Mouse (Mus musculus) left cerebral cortex, postnatal 36 days (tissue): Measurements from ENCODE around the gene Il25. TPM values are rescaled to one million over a fixed set of nuclear protein-coding genes. Genes with fewer than 3 reads are reported as not detected.

Experiments
- DNase-seq, 2 experiments: peaks; one replicate each; pipeline ENCODE4 v3.0.0; 2021 to 2022; ENCODE audit warnings: low spot score in 2 of 2, mixed read lengths in 1 of 2
- intact Hi-C: fragments of 180-260 bp; cut with DNase I; formaldehyde crosslinking; loops from one replicate; pipeline ENCODE4 v1.15.1; 2025
- total RNA-seq, 2 experiments: library from RNA; stranded (reverse); gene quantifications; 2 replicates each; pipeline ENCODE4 v1.2.3; 2021

The Il25 gene
- total RNA-seq = not detected

- intact Hi-C loops = no loop called here
- DNase-seq = no peak
Observed at GRCm38 (mm10) chr14:54932645-54933150, at the start of gene Il25. Gene Il25 (plus strand): TSS chr14:54932695.

DNA sequence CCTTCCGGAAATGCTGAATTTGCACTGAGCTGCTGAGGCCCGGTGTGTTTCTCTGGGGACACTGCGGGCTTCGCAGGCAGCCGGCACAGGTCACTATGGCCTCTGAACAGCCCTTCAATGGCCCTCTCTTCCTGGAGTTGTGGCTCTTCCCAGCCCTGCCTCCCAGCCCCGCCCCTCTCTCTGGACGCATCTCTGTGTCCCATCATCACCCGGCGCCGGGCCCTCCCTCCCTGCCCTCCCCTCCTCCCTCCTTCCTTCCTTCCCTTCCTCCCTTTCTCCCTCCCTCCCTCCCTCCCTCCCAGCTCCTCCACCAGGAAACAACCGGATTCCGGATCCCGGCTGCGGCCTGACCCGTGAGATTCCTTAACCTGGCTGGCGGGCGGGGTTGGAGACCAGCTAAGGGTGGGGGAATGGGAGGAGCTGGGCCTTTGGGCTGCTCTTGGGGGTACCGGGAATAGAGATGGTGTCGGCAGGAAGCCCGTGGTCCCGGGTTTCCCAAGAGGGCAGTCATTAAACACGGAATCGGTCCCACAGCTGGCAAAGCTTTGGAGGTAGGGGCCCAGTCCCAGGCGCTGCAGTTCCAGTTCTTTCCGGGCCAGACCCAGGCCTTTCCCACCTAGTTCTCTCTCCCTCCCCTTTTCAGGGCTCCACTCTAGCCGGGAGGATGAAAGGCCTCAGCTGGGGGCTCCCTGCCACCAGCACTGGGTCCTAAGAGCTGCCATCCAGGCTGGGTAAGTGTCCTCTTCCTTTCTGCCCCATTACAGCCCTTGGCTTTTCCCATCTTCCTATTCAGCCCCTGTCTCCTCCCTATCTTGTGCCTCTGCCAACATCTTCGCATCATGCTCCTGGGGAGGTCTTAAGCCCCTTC, 49.1 kb upstream of the Il25 start, which contains the start of the genes Bcl2l2 and Gm20521:
TSS of gene Bcl2l2 (plus strand) at position 224 of the 868 bp plus-strand sequence.
TSS of gene Gm20521 (plus strand) at position 288 of the 868 bp plus-strand sequence.
- DNase-seq = peak; percentile 75
- intact Hi-C loops = no loop called here

DNA sequence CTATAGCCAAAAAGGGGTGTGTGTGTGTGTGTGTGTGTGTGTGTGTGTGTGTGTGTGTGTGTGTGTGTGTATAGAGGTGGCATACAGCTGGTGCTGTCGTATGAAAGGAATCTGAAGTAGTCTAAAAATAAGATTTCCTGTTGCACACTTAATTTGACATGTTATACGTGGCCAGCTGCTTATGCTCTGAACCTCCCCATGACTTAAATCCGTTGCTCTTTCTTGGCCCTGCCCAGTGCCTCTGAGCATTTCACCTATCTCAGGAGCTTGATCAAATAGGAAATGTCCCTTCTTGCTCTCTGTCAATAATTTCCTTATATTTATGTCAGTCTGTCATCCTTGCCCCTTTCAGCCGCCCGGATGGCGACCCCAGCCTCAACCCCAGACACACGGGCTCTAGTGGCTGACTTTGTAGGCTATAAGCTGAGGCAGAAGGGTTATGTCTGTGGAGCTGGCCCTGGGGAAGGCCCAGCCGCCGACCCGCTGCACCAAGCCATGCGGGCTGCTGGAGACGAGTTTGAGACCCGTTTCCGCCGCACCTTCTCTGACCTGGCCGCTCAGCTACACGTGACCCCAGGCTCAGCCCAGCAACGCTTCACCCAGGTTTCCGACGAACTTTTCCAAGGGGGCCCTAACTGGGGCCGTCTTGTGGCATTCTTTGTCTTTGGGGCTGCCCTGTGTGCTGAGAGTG, 48.3 kb upstream of the Il25 start:
- DNase-seq = no peak
- intact Hi-C loops = no loop called here

GRCm38 (mm10) chr14:54885309-54885708, 47.2 kb upstream of the Il25 start:
- DNase-seq = no peak
- intact Hi-C loops = no loop called here

- intact Hi-C loops = no loop called here
Observed at GRCm38 (mm10) chr14:54892200-54892599, 40.3 kb upstream of the Il25 start, which contains the start of gene Pabpn1. Gene Pabpn1 (plus strand): TSS chr14:54892500.

DNA sequence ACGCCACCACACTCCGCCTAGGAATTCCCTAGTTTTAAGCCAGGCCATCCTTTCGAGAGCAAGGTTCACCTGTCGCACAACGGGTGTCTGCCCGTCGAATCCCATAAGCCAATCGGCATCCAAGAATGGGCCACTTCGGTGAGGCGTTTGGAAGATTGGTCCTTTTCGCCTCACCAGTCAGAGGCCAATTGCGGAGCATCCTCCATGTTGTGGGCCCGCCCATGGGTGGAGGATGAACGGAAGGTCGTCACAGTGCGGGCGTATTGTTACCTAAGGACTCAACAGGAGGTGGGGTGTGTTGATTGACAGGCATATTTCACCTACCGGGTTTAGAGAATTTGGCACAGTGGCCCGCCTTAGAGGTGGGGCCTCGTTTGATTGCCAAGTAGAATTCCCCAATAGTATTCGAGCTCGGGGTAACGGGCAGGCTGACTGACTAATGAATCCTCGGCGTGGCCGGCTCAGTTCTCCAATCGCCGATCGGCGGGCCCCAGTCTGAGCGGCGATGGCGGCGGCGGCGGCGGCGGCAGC, 38.8 kb upstream of the Il25 start:
- peak; percentile 97 to 98 for DNase-seq
- intact Hi-C loops = no loop called here

More at GRCm38 (mm10) chr14:54892200-54892599, 40.3 kb upstream of the Il25 start, which contains the start of gene Pabpn1:
- no peak for DNase-seq

- intact Hi-C loops = loop anchor here (5.0 kb wide), 1 partner anchor 198 kb away; the partner anchor contains the start of genes Thtpa and Zfhx2
- DNase-seq = peak; percentile 64 to 70
Observed at GRCm38 (mm10) chr14:54894296-54895151, 38.0 kb upstream of the Il25 start.

GRCm38 (mm10) chr14:54897445-54897844, 35.0 kb upstream of the Il25 start:
- intact Hi-C loops = loop anchor here (5.0 kb wide), 1 partner anchor 195 kb away; the partner anchor contains the start of genes Thtpa and Zfhx2
- no peak for DNase-seq

DNA sequence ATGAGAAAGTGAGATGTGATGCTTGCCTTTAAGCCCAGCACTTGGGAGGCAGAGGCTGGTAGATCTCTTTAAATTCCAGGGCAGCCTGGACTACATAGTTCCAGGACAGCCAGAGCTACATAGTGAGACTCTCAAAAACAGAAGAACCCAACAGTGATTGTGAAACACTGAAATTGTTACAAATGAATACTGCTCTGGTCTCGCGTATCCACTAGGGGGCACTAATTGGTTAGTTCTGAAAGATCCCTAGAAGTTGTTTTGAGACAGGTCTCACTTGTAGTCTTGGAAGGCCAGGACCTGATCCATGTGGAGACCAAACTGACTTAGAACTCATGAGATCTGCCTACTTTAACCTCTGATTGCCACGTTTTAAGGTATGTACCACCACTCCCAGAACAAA, 32.1 kb upstream of the Il25 start:
- intact Hi-C loops = loop anchor here (1.0 to 2.0 kb wide), 2 partner anchors 38 to 115 kb away; partner anchors contain the start of gene Ngdn
- DNase-seq = peak; percentile 42 to 70

DNA sequence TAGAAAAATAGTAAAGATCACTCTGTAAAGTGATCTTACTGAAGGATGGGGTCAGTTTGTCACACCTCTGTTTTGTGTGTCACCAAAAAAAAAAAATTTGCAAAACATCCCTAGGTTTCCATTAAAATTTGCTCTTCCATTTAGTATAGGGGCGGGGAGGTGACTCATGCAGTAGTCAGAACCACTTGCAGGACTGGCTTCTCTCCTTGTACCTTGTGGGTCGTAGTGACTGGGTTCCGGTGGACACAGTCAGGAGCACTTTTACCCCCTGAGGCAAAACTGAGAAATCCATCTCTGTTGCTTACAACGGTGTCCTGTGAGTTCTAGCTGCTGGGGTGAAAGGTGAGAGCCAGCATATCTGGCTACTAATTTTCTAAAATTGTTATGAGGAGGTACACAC, 28.9 kb upstream of the Il25 start:
- intact Hi-C loops = no loop called here
- DNase-seq = no peak

GRCm38 (mm10) chr14:54908682-54909081, 23.8 kb upstream of the Il25 start:
- DNase-seq = no peak
- intact Hi-C loops = no loop called here

- no peak for DNase-seq
- intact Hi-C loops = no loop called here
Observed at GRCm38 (mm10) chr14:54912109-54912850, 20.2 kb upstream of the Il25 start.

DNA sequence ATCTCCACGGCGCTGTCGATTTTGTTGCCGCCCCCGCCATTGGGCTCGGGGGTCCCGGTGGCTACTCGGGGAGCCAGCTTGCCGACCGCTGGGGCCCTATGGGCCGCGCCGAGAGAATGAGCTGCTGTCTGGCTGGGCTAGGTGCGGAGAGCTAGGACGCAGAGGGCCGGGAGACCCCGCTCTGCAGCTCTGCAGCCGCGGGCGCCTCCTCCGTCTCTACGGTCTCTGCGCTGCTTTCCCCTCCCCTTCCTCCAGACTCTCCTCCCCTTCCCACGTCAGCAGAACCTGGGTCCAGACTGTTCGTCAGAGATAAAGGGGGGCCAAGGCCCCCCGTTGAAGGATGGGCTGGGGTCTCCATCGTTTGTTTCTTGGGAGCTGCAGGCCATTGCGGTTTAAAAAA, 19.6 kb upstream of the Il25 start, which contains the start of gene Slc22a17:
TSS of gene Slc22a17 (minus strand) at position 247 of the 400 bp plus-strand sequence.
- DNase-seq = peak; percentile 81 to 84
- intact Hi-C loops = loop anchor here (1.0 kb wide), 1 partner anchor 102 kb away; the partner anchor contains the start of gene Ngdn

DNA sequence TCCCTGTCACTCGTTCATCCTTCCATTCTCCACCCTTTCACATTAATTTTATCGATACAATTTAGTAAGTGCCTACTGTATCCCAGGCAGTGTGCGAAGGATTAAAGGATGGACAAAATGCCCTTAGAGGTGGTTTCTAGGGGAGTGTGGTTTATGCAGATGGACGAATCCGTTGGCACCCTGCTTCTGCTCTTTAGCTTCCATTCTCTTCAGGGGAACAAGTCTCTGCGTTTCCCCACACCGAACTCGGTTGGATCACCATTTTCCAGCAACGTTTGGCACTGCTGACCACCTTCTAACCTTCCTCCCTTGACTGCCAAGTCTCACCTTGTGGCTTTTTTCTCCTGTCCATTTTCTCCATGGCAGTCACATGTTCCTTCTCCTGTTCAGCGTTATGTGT, 19.2 kb upstream of the Il25 start:
- intact Hi-C loops = loop anchor here (1.0 kb wide), 1 partner anchor 102 kb away; the partner anchor contains the start of gene Ngdn
- DNase-seq = no peak

DNA sequence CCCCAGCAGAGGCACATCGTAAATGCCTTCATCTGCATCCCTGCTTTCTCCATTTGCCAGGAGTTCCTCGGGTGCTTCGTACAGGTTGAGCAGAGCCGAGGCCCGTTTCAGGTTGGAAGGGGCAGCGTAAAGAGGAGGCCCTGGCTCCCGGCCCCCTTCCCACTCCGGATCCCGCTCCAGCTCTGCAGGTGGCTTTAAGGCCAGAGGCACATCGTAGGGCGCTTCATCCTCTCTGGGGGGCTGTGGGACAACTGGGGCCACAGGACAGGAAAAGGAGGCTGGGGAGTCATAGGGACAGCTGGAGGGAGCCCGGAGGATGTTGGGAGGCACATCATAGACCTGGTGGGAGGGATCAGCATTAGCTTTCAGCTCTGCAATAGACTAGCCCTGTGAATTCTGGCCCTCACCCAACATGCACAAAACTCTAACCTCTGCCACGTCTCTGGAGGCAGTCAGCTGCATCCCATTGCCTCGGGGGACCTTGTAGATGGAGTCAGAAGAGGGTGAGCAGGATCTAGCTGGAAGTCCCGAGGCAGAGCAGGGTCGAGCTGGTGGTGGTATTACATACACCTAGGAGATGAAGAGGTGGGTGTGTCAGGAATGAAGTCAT, 12.3 kb upstream of the Il25 start:
- intact Hi-C loops = no loop called here
- DNase-seq = no peak

DNA sequence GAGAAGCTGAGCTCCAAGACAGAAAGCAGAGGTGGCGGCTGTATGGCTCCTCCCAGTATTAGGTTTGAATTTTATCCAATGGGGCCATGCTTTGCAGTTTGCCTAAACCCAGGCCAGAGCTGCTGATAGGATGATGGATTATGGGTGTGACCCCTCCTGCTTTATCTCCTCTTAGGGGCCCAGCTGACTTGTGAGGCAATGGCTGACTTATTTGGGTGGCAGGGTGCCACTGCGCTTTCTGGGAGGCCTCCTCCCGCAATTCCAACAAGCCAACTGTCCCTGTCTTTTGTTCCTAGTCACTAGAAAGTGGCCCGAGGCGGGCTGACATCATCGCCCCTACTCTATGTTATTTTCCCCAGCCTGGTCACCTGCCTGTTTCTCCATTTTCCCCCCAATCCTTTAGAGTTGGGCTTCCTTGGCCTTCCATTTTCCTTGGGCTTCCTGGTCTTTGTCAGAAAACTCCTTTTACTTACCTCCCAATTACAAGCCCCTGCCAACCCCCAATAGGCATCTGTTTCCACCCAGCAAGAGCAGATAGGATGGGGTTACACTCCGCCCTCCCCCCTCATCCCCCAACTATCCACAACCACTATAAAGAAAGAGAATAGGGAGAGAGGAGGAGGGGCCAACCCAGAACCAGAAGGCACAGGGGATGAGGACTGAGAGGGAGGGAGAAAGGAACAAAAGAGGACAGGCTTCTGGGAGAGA, 7.7 kb upstream of the Il25 start:
- no peak for DNase-seq

More for the DNA sequence above, 7.7 kb upstream of the Il25 start:
- intact Hi-C loops = no loop called here
